ENCODE assay signal across 14 mouse cellular contexts in genomic region chr11:79669210-79669609, GRCm38 (mm10).
DNase-seq lines count a peak whose midpoint lies in the region; ATAC-seq and TF ChIP-seq lines count a peak whose summit lies in the region.
"Had no signal": no experiment of that assay in that cellular context is flagged by ENCODE, and none has a peak within 500 bp of the region (broad histone marks: within the 10 kb centered on the region; RNA-seq: fewer than 3 reads in every experiment).

No protein-coding gene starts in this region.

- H3K9me3 ChIP-seq in kidney, embryonic 15.5 days (replicated peaks) = no peaks in the 10 kb centered on the region
- H3K9me3 ChIP-seq in limb, embryonic 11.5 days (ENCODE audit: control insufficient read depth, low read length) = no peaks in the 10 kb centered on the region

- H3K27ac ChIP-seq in kidney, embryonic 15.5 days = peak overlapping the region; percentile 59
- H3K27ac ChIP-seq in cortical plate, adult 2 months (ENCODE audit: insufficient read depth, low read length) = peak overlapping the region; percentile 31; the same call in 1 of the 2 replicates
- peak overlapping the region; percentile 92 for H3K27ac ChIP-seq in limb, embryonic 11.5 days (replicated peaks; ENCODE audit: low read depth, low read length)

- DNase-seq in kidney, adult 8-10 months = no peak
- peak; percentile 50 for DNase-seq in 416B (ENCODE audit: low read depth)
- DNase-seq in limb, embryonic 11.5 days (ENCODE audit: low spot score) = no peak
- no peak for DNase-seq in layer of hippocampus, adult 9-10 months (ENCODE audit: low spot score)
- DNase-seq in adrenal gland, adult (ENCODE audit: inconsistent age in 2 of 2, low spot score in 1 of 2) = no peak
- DNase-seq in heart, postnatal 25 days (ENCODE audit: low spot score) = no peak
- DNase-seq: cerebellum, postnatal 25 days; heart, adult 18-20 months; midbrain, embryonic 14.5 days; spleen, adult 18-20 months had no signal

- TF ChIP-seq POLR2A in cortical plate, adult 2 months (IDR thresholded peaks at IDR 0.05; ENCODE audit: extremely low read depth, insufficient read depth, low read length) = no peak

- no peak overlapping the region for H3K4me3 ChIP-seq in kidney, embryonic 15.5 days (replicated peaks)
- H3K4me3 ChIP-seq in cortical plate, adult 2 months (ENCODE audit: insufficient read depth, low read length) = no peak overlapping the region
- no peak overlapping the region for H3K4me3 ChIP-seq in limb, embryonic 11.5 days (ENCODE audit: low read depth, low read length)

- H3K4me1 ChIP-seq in kidney, embryonic 15.5 days = peaks cover 57% of the 10 kb centered on the region
- peaks cover 32% of the 10 kb centered on the region for H3K4me1 ChIP-seq in cortical plate, adult 2 months (ENCODE audit: control insufficient read depth, insufficient read depth, low read length)
- peaks cover 31% of the 10 kb centered on the region for H3K4me1 ChIP-seq in limb, embryonic 11.5 days (ENCODE audit: control insufficient read depth, insufficient read depth, low read length)

- no peak for TF ChIP-seq CTCF in cortical plate, adult 2 months (IDR thresholded peaks at IDR 0.05; ENCODE audit: extremely low read depth, insufficient read depth, low read length)

- ATAC-seq in kidney, embryonic 15.5 days (replicated peaks; ENCODE audit: low FRiP score) = 0 out of 2 replicates have a peak, but pooled peaks have one; percentile 24
- no peak for ATAC-seq in limb, embryonic 11.5 days (ENCODE audit: insufficient number of reproducible peaks, low FRiP score, low TSS enrichment, low read depth)
- ATAC-seq: activated CD4-positive, CD25-positive, alpha-beta regulatory T cell, adult 4 months had no signal

- no peak overlapping the region for H3K4me2 ChIP-seq in kidney, embryonic 15.5 days
- no peak overlapping the region for H3K4me2 ChIP-seq in limb, embryonic 11.5 days (ENCODE audit: low read depth, severe bottlenecking)
- H3K4me2 ChIP-seq: lung, embryonic 14.5 days had no signal

- intact Hi-C loops in heart, postnatal 25 days (cut with DNase I) = no loop called here

- no peaks in the 10 kb centered on the region for H3K36me3 ChIP-seq in kidney, embryonic 15.5 days
- no peaks in the 10 kb centered on the region for H3K36me3 ChIP-seq in limb, embryonic 11.5 days (ENCODE audit: control insufficient read depth, insufficient read depth, low read length)

- H3K27me3 ChIP-seq in kidney, embryonic 15.5 days = no peaks in the 10 kb centered on the region
- H3K27me3 ChIP-seq in limb, embryonic 11.5 days (ENCODE audit: control insufficient read depth, insufficient read depth, low read length) = no peaks in the 10 kb centered on the region

- 26% methylated on average over 6 of the region's 6 CpGs for WGBS in kidney, embryonic 15.5 days
- WGBS in limb, embryonic 11.5 days = 37% methylated on average over 6 of the region's 6 CpGs

- H3K9ac ChIP-seq in kidney, embryonic 15.5 days = no peak overlapping the region
- no peak overlapping the region for H3K9ac ChIP-seq in limb, embryonic 11.5 days (ENCODE audit: low read length)
- H3K9ac ChIP-seq: lung, embryonic 14.5 days had no signal

Comparison
In these comparisons a context has a peak if more than half of its experiments do, and no peak if none do; other contexts are left out.
1. H3K27ac ChIP-seq: peak in every context shown above with its lines; median percentile 92 in limb, embryonic 11.5 days; 59 in kidney, embryonic 15.5 days; 31 in cortical plate, adult 2 months.